Comparison of ENCODE assay signal across 8 mouse cellular contexts in the genomic region with DNA sequence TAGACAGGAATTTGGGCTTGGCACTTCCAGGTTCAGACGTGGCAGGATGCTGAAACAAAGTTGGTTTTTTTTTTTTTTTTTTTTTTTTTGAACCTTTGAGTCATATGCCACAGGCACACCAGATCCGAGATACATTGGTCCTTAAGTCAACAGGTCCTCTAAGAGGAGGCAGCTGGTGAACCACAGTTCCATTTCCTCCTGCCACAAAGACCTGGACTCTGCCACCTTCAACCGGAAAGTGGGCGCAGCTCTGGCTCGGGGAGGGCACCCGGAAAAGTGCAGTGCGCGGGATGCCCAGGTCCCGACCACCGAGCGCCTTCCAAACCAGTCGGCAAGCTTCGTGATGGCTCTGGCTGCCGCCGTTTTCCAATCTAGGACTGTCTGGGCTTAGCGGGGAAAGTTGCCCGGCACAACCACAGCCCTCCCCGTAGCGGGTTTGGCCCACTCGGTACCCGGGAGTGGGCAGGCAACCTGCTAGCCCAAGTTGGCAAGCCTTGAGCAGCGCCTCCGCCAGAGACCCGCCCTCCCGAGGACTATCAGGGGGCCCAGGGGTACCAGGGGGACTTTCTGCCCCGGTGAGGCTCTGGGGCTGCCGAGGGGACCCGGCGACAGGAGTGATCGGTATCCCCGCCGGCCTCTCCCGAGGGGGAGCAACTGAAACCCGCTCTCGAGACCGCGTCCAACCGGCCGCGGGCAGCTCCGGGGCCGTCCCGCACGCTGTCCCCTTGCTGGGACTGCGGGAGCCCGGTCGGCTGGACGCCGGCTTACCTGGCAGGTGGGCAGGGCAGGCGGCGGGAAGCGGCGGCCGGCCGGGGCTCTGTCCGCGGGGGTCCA. TPM values are rescaled to one million over a fixed set of nuclear protein-coding genes. Genes with fewer than 3 reads are reported as not detected.
DNase-seq lines count a peak whose midpoint lies in the region; ATAC-seq and TF ChIP-seq lines count a peak whose summit lies in the region.

No protein-coding gene starts in this region.

- no peak for TF ChIP-seq POLR2A in limb, embryonic 14.5 days (IDR thresholded peaks at IDR 0.05; ENCODE audit: borderline replicate concordance, extremely low read depth, insufficient read depth, insufficient read length)

- H3K27me3 ChIP-seq in embryonic facial prominence, embryonic 14.5 days (replicated peaks; ENCODE audit: control insufficient read depth, insufficient read depth, low read length), result peaks cover 36% of the 10 kb centered on the region
- H3K27me3 ChIP-seq in hindbrain, embryonic 13.5 days, result peaks cover 37% of the 10 kb centered on the region
- peaks cover 22% of the 10 kb centered on the region; the same call in 1 of the 2 replicates for H3K27me3 ChIP-seq in limb, embryonic 14.5 days (ENCODE audit: control insufficient read depth, insufficient read depth, low read length)

- H3K4me1 ChIP-seq in embryonic facial prominence, embryonic 14.5 days (ENCODE audit: control insufficient read depth, insufficient read depth, low read length), result no peaks in the 10 kb centered on the region
- H3K4me1 ChIP-seq in hindbrain, embryonic 13.5 days (replicated peaks), result peaks cover 13% of the 10 kb centered on the region
- H3K4me1 ChIP-seq in limb, embryonic 14.5 days (ENCODE audit: control insufficient read depth, insufficient read depth, low read length), result peaks cover 5% of the 10 kb centered on the region; the same call in 1 of the 2 replicates

- no peaks in the 10 kb centered on the region for H3K9me3 ChIP-seq in embryonic facial prominence, embryonic 14.5 days (ENCODE audit: control insufficient read depth, low read length)
- H3K9me3 ChIP-seq in hindbrain, embryonic 13.5 days, result no peaks in the 10 kb centered on the region
- H3K9me3 ChIP-seq in limb, embryonic 14.5 days (ENCODE audit: control insufficient read depth, low read length), result no peaks in the 10 kb centered on the region

- ATAC-seq in embryonic facial prominence, embryonic 14.5 days (ENCODE audit: low read depth), result peak; percentile 64
- peak; percentile 79 for ATAC-seq in hindbrain, embryonic 13.5 days (ENCODE audit: low FRiP score)
- no peak; the same call in 1 of the 2 replicates for ATAC-seq in limb, embryonic 14.5 days (ENCODE audit: low FRiP score, low read depth)

- H3K4me3 ChIP-seq in embryonic facial prominence, embryonic 14.5 days (ENCODE audit: low read depth, low read length), result peak overlapping the region; percentile 67
- peak overlapping the region; percentile 73 for H3K4me3 ChIP-seq in hindbrain, embryonic 13.5 days
- peak overlapping the region; percentile 68 for H3K4me3 ChIP-seq in limb, embryonic 14.5 days (replicated peaks; ENCODE audit: low read length)

- WGBS in embryonic facial prominence, embryonic 14.5 days, result under 1% methylated on average over 43 of the region's 57 CpGs
- under 1% methylated on average over 44 of the region's 57 CpGs for WGBS in hindbrain, embryonic 13.5 days
- under 1% methylated on average over 33 of the region's 57 CpGs for WGBS in limb, embryonic 14.5 days

- no peaks in the 10 kb centered on the region for H3K36me3 ChIP-seq in embryonic facial prominence, embryonic 14.5 days (ENCODE audit: control insufficient read depth, insufficient read depth, low read length)
- H3K36me3 ChIP-seq in hindbrain, embryonic 13.5 days, result no peaks in the 10 kb centered on the region
- no peaks in the 10 kb centered on the region for H3K36me3 ChIP-seq in limb, embryonic 14.5 days (ENCODE audit: control insufficient read depth, insufficient read depth, low read length)

- peak overlapping the region; percentile 65 for H3K9ac ChIP-seq in embryonic facial prominence, embryonic 14.5 days (ENCODE audit: low read depth, low read length)
- H3K9ac ChIP-seq in hindbrain, embryonic 13.5 days, result peak overlapping the region; percentile 74
- peak overlapping the region; percentile 58 for H3K9ac ChIP-seq in limb, embryonic 14.5 days (ENCODE audit: low read depth, low read length, severe bottlenecking)

- peak; percentile 16 to 25 for DNase-seq in layer of hippocampus, postnatal 14 days (ENCODE audit: low spot score in 2 of 2)
- no peak for DNase-seq in layer of hippocampus, adult 9-10 months (ENCODE audit: low spot score)
- DNase-seq in R1 (ENCODE audit: low read depth, low spot score), result peak; percentile 44
- DNase-seq in embryonic facial prominence, embryonic 14.5 days (ENCODE audit: low spot score), result no peak
- DNase-seq in limb, embryonic 14.5 days (ENCODE audit: low spot score), result no peak
- DNase-seq in natural killer cell, adult 2 months (ENCODE audit: low spot score in 2 of 2), result peak; percentile 1
- peak; percentile 33 for DNase-seq in thymus, postnatal 4 days

- H3K4me2 ChIP-seq in embryonic facial prominence, embryonic 14.5 days (ENCODE audit: low read depth, low read length), result peak overlapping the region; percentile 100
- peak overlapping the region; percentile 100 for H3K4me2 ChIP-seq in hindbrain, embryonic 13.5 days
- peak overlapping the region; percentile 100 for H3K4me2 ChIP-seq in limb, embryonic 14.5 days (replicated peaks; ENCODE audit: low read depth, low read length, severe bottlenecking)

- no peak overlapping the region for H3K27ac ChIP-seq in embryonic facial prominence, embryonic 14.5 days (replicated peaks; ENCODE audit: low read depth, low read length)
- no peak overlapping the region for H3K27ac ChIP-seq in hindbrain, embryonic 13.5 days
- H3K27ac ChIP-seq in limb, embryonic 14.5 days (replicated peaks; ENCODE audit: low read depth, low read length), result no peak overlapping the region

RNA-seq across cellular contexts. Expression of gene Galnt3, which starts 0.8 kb away (rescaled TPM):
- total RNA-seq in layer of hippocampus, postnatal 14 days (2021), result 1 to 10 TPM; 4.4 to 6.6 TPM
- polyA plus RNA-seq in embryonic facial prominence, embryonic 14.5 days (2014; fragmentation: Nextera tagmentation; extraction: Ambion mirVana), result 3.9 and 5.1 TPM in 2 replicates
- 0.62 and 1.0 TPM in 2 replicates for polyA plus RNA-seq in hindbrain, embryonic 13.5 days (2015; fragmentation: Nextera tagmentation; extraction: Ambion mirVana)
- 4.1 TPM in 2 replicates for polyA plus RNA-seq in limb, embryonic 14.5 days (2012; rRNA removed)
- 5.6 and 6.5 TPM in 2 replicates for polyA plus RNA-seq in limb, embryonic 14.5 days (2014; fragmentation: Nextera tagmentation; extraction: Ambion mirVana)

Comparison
In these comparisons a context has a peak if more than half of its experiments do, and no peak if none do; other contexts are left out.
1. DNase-seq: peak in layer of hippocampus, postnatal 14 days (2 of 2), R1 (single experiment), natural killer cell, adult 2 months (2 of 2) and thymus, postnatal 4 days (single experiment); none in layer of hippocampus, adult 9-10 months (single experiment), embryonic facial prominence, embryonic 14.5 days (single experiment) and limb, embryonic 14.5 days (single experiment).
2. Peak in every context shown above with its lines, with median percentiles within 50 percentile points of each other: H3K4me2 ChIP-seq, H3K4me3 ChIP-seq and H3K9ac ChIP-seq.